Mouse (Mus musculus) liver, postnatal 0 days (tissue): ENCODE measurements around the gene Bmp5.

Experiments
- CTCF ChIP-seq: sonication (generic); IDR thresholded peaks from 2 replicates; pipeline ENCODE4 v1.5.1; 2016; ENCODE audit warnings: antibody characterized with exemption, low read depth
- EP300 ChIP-seq: IDR thresholded peaks from 2 replicates; pipeline ENCODE4 v1.6.1; 2016; ENCODE audit warnings: antibody characterized with exemption, low read depth, mild to moderate bottlenecking

DNA sequence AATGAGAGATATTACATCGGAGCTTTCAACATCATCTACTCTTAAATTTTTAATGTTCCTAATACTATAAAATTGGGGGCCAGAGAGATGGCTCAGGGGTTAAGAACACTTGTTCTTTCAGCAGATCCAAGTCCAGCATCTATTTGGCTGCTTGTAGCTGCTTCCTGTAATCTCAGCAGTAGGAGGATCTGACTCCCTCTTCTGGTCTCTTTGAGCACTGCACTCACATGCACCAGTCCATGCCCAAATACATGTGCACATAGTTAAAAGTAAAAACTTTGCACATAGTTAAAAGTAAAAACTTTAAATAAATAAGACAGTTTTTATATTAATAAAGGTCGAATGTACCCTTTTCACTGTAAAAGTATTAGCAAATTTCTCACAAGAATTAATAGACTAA, 130.3 kb downstream of the Bmp5 start:
- peak; percentile 49 for TF ChIP-seq CTCF
- no peak for TF ChIP-seq EP300
